Comparison of ENCODE assay signal across 8 mouse cellular contexts in genomic region chr2:121414139-121414685, GRCm38 (mm10). TPM values are rescaled to one million over a fixed set of nuclear protein-coding genes. Genes with fewer than 3 reads are reported as not detected.
DNase-seq lines count a peak whose midpoint lies in the region; ATAC-seq and TF ChIP-seq lines count a peak whose summit lies in the region.

No protein-coding gene starts in this region.

- H3K9ac ChIP-seq in embryonic facial prominence, embryonic 13.5 days = peak overlapping the region; percentile 98
- peak overlapping the region; percentile 96 for H3K9ac ChIP-seq in hindbrain, embryonic 15.5 days
- peak overlapping the region; percentile 90 for H3K9ac ChIP-seq in liver, postnatal 0 days (replicated peaks)
- H3K9ac ChIP-seq in neural tube, embryonic 15.5 days (replicated peaks) = peak overlapping the region; percentile 97

- peak; percentile 50 for ATAC-seq in embryonic facial prominence, embryonic 13.5 days (ENCODE audit: insufficient number of reproducible peaks, insufficient read depth, low FRiP score, low TSS enrichment, low read depth)
- peak; percentile 40 for ATAC-seq in hindbrain, embryonic 15.5 days (ENCODE audit: low FRiP score, low read depth)
- ATAC-seq in liver, postnatal 0 days = peak; percentile 47
- peak; percentile 63 for ATAC-seq in neural tube, embryonic 15.5 days (ENCODE audit: low FRiP score)

- peaks cover 24% of the 10 kb centered on the region for H3K4me1 ChIP-seq in embryonic facial prominence, embryonic 13.5 days
- peaks cover 51% of the 10 kb centered on the region for H3K4me1 ChIP-seq in hindbrain, embryonic 15.5 days (replicated peaks)
- H3K4me1 ChIP-seq in liver, postnatal 0 days (ENCODE audit: insufficient read depth) = peaks cover 31% of the 10 kb centered on the region
- H3K4me1 ChIP-seq in neural tube, embryonic 15.5 days = peaks cover 47% of the 10 kb centered on the region

- H3K36me3 ChIP-seq in embryonic facial prominence, embryonic 13.5 days = peaks cover 21% of the 10 kb centered on the region
- peaks cover 20% of the 10 kb centered on the region; the same call in 1 of the 2 replicates for H3K36me3 ChIP-seq in hindbrain, embryonic 15.5 days
- peaks cover 6% of the 10 kb centered on the region; the same call in 1 of the 2 replicates for H3K36me3 ChIP-seq in liver, postnatal 0 days (replicated peaks; ENCODE audit: insufficient read depth, low read length)
- peaks cover 15% of the 10 kb centered on the region for H3K36me3 ChIP-seq in neural tube, embryonic 15.5 days

- peak overlapping the region; percentile 73 for H3K4me3 ChIP-seq in embryonic facial prominence, embryonic 13.5 days
- peak overlapping the region; percentile 96 for H3K4me3 ChIP-seq in hindbrain, embryonic 15.5 days
- peak overlapping the region; percentile 83 for H3K4me3 ChIP-seq in liver, postnatal 0 days (ENCODE audit: low read depth, low read length)
- H3K4me3 ChIP-seq in neural tube, embryonic 15.5 days (replicated peaks) = peak overlapping the region; percentile 98

- H3K27ac ChIP-seq in embryonic facial prominence, embryonic 13.5 days = peak overlapping the region; percentile 95
- H3K27ac ChIP-seq in hindbrain, embryonic 15.5 days (replicated peaks) = peak overlapping the region; percentile 97
- peak overlapping the region; percentile 95 for H3K27ac ChIP-seq in liver, postnatal 0 days (ENCODE audit: low read depth)
- H3K27ac ChIP-seq in neural tube, embryonic 15.5 days (replicated peaks) = peak overlapping the region; percentile 95

- TF ChIP-seq EP300 in liver, postnatal 0 days (IDR thresholded peaks at IDR 0.05; ENCODE audit: low read depth) = no peak

- H3K27me3 ChIP-seq in embryonic facial prominence, embryonic 13.5 days = no peaks in the 10 kb centered on the region
- H3K27me3 ChIP-seq in hindbrain, embryonic 15.5 days = no peaks in the 10 kb centered on the region
- no peaks in the 10 kb centered on the region for H3K27me3 ChIP-seq in liver, postnatal 0 days (ENCODE audit: insufficient read depth, low read length)
- H3K27me3 ChIP-seq in neural tube, embryonic 15.5 days (replicated peaks) = no peaks in the 10 kb centered on the region

- TF ChIP-seq CTCF in liver, postnatal 0 days (IDR thresholded peaks at IDR 0.05; ENCODE audit: low read depth) = 0 out of 2 replicates have a peak, but pooled peaks have one; percentile 1

- H3K4me2 ChIP-seq in embryonic facial prominence, embryonic 13.5 days = peak overlapping the region; percentile 68
- peak overlapping the region; percentile 70 for H3K4me2 ChIP-seq in hindbrain, embryonic 15.5 days
- peak overlapping the region; percentile 90 for H3K4me2 ChIP-seq in liver, postnatal 0 days (ENCODE audit: low read depth, low read length)
- H3K4me2 ChIP-seq in neural tube, embryonic 15.5 days = peak overlapping the region; percentile 61

- no peaks in the 10 kb centered on the region for H3K9me3 ChIP-seq in embryonic facial prominence, embryonic 13.5 days
- no peaks in the 10 kb centered on the region for H3K9me3 ChIP-seq in hindbrain, embryonic 15.5 days
- H3K9me3 ChIP-seq in liver, postnatal 0 days (ENCODE audit: low read length) = no peaks in the 10 kb centered on the region
- no peaks in the 10 kb centered on the region for H3K9me3 ChIP-seq in neural tube, embryonic 15.5 days (replicated peaks)

- WGBS in embryonic facial prominence, embryonic 13.5 days = under 1% methylated on average over 32 of the region's 32 CpGs
- WGBS in hindbrain, embryonic 15.5 days = under 1% methylated on average over 32 of the region's 32 CpGs
- under 1% methylated on average over 30 of the region's 32 CpGs for WGBS in liver, postnatal 0 days (ENCODE audit: insufficient replicate concordance)
- WGBS in neural tube, embryonic 15.5 days = 0% methylated on average over 31 of the region's 32 CpGs

- DNase-seq in ovary, postnatal 14 days (ENCODE audit: low spot score) = peak; percentile 13
- no peak for DNase-seq in ovary, postnatal 36 days (ENCODE audit: low spot score)
- DNase-seq in T-cell, adult 2 months (ENCODE audit: low spot score) = peak; percentile 57
- no peak for DNase-seq in liver, postnatal 0 days
- no peak for DNase-seq in gastrocnemius, postnatal 10 days

RNA-seq across cellular contexts. Expression of gene Catsper2, which starts 0.6 kb away (rescaled TPM):
- 3.3 and 3.8 TPM in 2 replicates for polyA plus RNA-seq in embryonic facial prominence, embryonic 13.5 days (2015; fragmentation: Nextera tagmentation; extraction: Ambion mirVana)
- 5.3 and 6.2 TPM in 2 replicates for polyA plus RNA-seq in hindbrain, embryonic 15.5 days (2015; fragmentation: Nextera tagmentation; extraction: Ambion mirVana)
- 1.5 TPM in 2 replicates for polyA plus RNA-seq in liver, postnatal 0 days (2015; fragmentation: Nextera tagmentation; extraction: Ambion mirVana)
- 3.0 and 5.7 TPM in 2 replicates for polyA plus RNA-seq in neural tube, embryonic 15.5 days (2015; fragmentation: Nextera tagmentation; extraction: Ambion mirVana)
- total RNA-seq in gastrocnemius, postnatal 10 days (2021) = 1 to 10 TPM; 1.7 to 2.0 TPM

RNA-seq across cellular contexts. Expression of gene Pdia3, which starts 0.6 kb away (rescaled TPM):
- 657 and 685 TPM in 2 replicates for polyA plus RNA-seq in embryonic facial prominence, embryonic 13.5 days (2015; fragmentation: Nextera tagmentation; extraction: Ambion mirVana)
- 377 and 390 TPM in 2 replicates for polyA plus RNA-seq in hindbrain, embryonic 15.5 days (2015; fragmentation: Nextera tagmentation; extraction: Ambion mirVana)
- 231 and 233 TPM in 2 replicates for polyA plus RNA-seq in liver, postnatal 0 days (2015; fragmentation: Nextera tagmentation; extraction: Ambion mirVana)
- 400 and 471 TPM in 2 replicates for polyA plus RNA-seq in neural tube, embryonic 15.5 days (2015; fragmentation: Nextera tagmentation; extraction: Ambion mirVana)
- total RNA-seq in gastrocnemius, postnatal 10 days (2021) = 100 to 1,000 TPM; 106 to 133 TPM

RNA-seq across cellular contexts. Expression of gene Strc, which starts 27.2 kb away (rescaled TPM):
- polyA plus RNA-seq in embryonic facial prominence, embryonic 13.5 days (2015; fragmentation: Nextera tagmentation; extraction: Ambion mirVana) = not detected in 2 replicates
- polyA plus RNA-seq in hindbrain, embryonic 15.5 days (2015; fragmentation: Nextera tagmentation; extraction: Ambion mirVana) = 0.04 and 0.17 TPM in 2 replicates
- polyA plus RNA-seq in liver, postnatal 0 days (2015; fragmentation: Nextera tagmentation; extraction: Ambion mirVana) = not detected in 2 replicates
- polyA plus RNA-seq in neural tube, embryonic 15.5 days (2015; fragmentation: Nextera tagmentation; extraction: Ambion mirVana) = not detected in 2 replicates
- not detected for total RNA-seq in gastrocnemius, postnatal 10 days (2021)

RNA-seq across cellular contexts. Expression of gene Ell3, which starts 29.9 kb away (rescaled TPM):
- polyA plus RNA-seq in embryonic facial prominence, embryonic 13.5 days (2015; fragmentation: Nextera tagmentation; extraction: Ambion mirVana) = 12.2 and 22.4 TPM in 2 replicates
- polyA plus RNA-seq in hindbrain, embryonic 15.5 days (2015; fragmentation: Nextera tagmentation; extraction: Ambion mirVana) = 2.2 and 2.4 TPM in 2 replicates
- polyA plus RNA-seq in liver, postnatal 0 days (2015; fragmentation: Nextera tagmentation; extraction: Ambion mirVana) = 1.9 and 2.1 TPM in 2 replicates
- 2.6 and 3.6 TPM in 2 replicates for polyA plus RNA-seq in neural tube, embryonic 15.5 days (2015; fragmentation: Nextera tagmentation; extraction: Ambion mirVana)
- total RNA-seq in gastrocnemius, postnatal 10 days (2021) = not detected

RNA-seq across cellular contexts. Expression of gene Serf2, which starts 34.8 kb away (rescaled TPM):
- 552 and 638 TPM in 2 replicates for polyA plus RNA-seq in embryonic facial prominence, embryonic 13.5 days (2015; fragmentation: Nextera tagmentation; extraction: Ambion mirVana)
- polyA plus RNA-seq in hindbrain, embryonic 15.5 days (2015; fragmentation: Nextera tagmentation; extraction: Ambion mirVana) = 281 and 313 TPM in 2 replicates
- polyA plus RNA-seq in liver, postnatal 0 days (2015; fragmentation: Nextera tagmentation; extraction: Ambion mirVana) = 264 and 266 TPM in 2 replicates
- polyA plus RNA-seq in neural tube, embryonic 15.5 days (2015; fragmentation: Nextera tagmentation; extraction: Ambion mirVana) = 297 and 319 TPM in 2 replicates
- 100 to 1,000 TPM; 375 to 398 TPM for total RNA-seq in gastrocnemius, postnatal 10 days (2021)

Comparison
In these comparisons a context has a peak if more than half of its experiments do, and no peak if none do; other contexts are left out.
1. DNase-seq: peak in ovary, postnatal 14 days (single experiment) and T-cell, adult 2 months (single experiment); none in ovary, postnatal 36 days (single experiment), liver, postnatal 0 days (single experiment) and gastrocnemius, postnatal 10 days (single experiment).
2. Peak in every context shown above with its lines, with median percentiles within 50 percentile points of each other: ATAC-seq, H3K27ac ChIP-seq, H3K4me2 ChIP-seq, H3K4me3 ChIP-seq and H3K9ac ChIP-seq.